Comparison of ENCODE assay signal across 21 mouse cellular contexts in genomic region chr17:81369036-81369435, GRCm38 (mm10).
DNase-seq lines count a peak whose midpoint lies in the region; ATAC-seq and TF ChIP-seq lines count a peak whose summit lies in the region.
"Had no signal": no experiment of that assay in that cellular context is flagged by ENCODE, and none has a peak within 500 bp of the region (broad histone marks: within the 10 kb centered on the region; RNA-seq: fewer than 3 reads in every experiment).

No protein-coding gene starts in this region.

- peak; percentile 68 for DNase-seq in forebrain, embryonic 14.5 days (ENCODE audit: low spot score)
- DNase-seq in forebrain, embryonic 11.5 days (ENCODE audit: low spot score) = no peak
- DNase-seq in forebrain, postnatal 0 days = peak; percentile 25
- peak; percentile 26 for DNase-seq in lung, embryonic 14.5 days
- no peak for DNase-seq in lung, adult 2 months
- DNase-seq: adrenal gland, adult 8-10 months; adrenal gland, postnatal 25 days; cerebellum, adult 18-20 months; cerebellum, adult 9-10 months; cerebellum, postnatal 14 days; gastrocnemius, postnatal 25 days; heart, adult 18-20 months; heart, postnatal 10 days; heart, postnatal 36 days had no signal

- no peak overlapping the region for H3K4me2 ChIP-seq in forebrain, embryonic 14.5 days (ENCODE audit: low read length)
- no peak overlapping the region for H3K4me2 ChIP-seq in forebrain, embryonic 11.5 days (ENCODE audit: low read depth, low read length, severe bottlenecking)
- no peak overlapping the region for H3K4me2 ChIP-seq in forebrain, postnatal 0 days (ENCODE audit: low read depth)
- H3K4me2 ChIP-seq in forebrain, embryonic 12.5 days = no peak overlapping the region
- no peak overlapping the region for H3K4me2 ChIP-seq in lung, embryonic 14.5 days
- H3K4me2 ChIP-seq: heart, embryonic 12.5 days; heart, embryonic 15.5 days; hindbrain, embryonic 14.5 days had no signal

- no peak overlapping the region for H3K9ac ChIP-seq in forebrain, embryonic 14.5 days (ENCODE audit: low read length)
- no peak overlapping the region for H3K9ac ChIP-seq in forebrain, embryonic 11.5 days (ENCODE audit: low read length)
- no peak overlapping the region for H3K9ac ChIP-seq in forebrain, postnatal 0 days
- no peak overlapping the region for H3K9ac ChIP-seq in forebrain, embryonic 12.5 days
- H3K9ac ChIP-seq in lung, embryonic 14.5 days = no peak overlapping the region
- H3K9ac ChIP-seq: heart, embryonic 12.5 days; heart, embryonic 15.5 days; hindbrain, embryonic 14.5 days had no signal

- no peaks in the 10 kb centered on the region for H3K27me3 ChIP-seq in forebrain, embryonic 14.5 days (replicated peaks; ENCODE audit: control insufficient read depth, insufficient read depth, low read length)
- H3K27me3 ChIP-seq in forebrain, embryonic 11.5 days (ENCODE audit: control insufficient read depth, insufficient read depth, low read length) = no peaks in the 10 kb centered on the region
- H3K27me3 ChIP-seq in forebrain, postnatal 0 days (ENCODE audit: insufficient read depth, low read length) = no peaks in the 10 kb centered on the region
- H3K27me3 ChIP-seq in forebrain, embryonic 12.5 days = no peaks in the 10 kb centered on the region
- no peaks in the 10 kb centered on the region for H3K27me3 ChIP-seq in lung, embryonic 14.5 days (ENCODE audit: insufficient read depth, low read length)
- H3K27me3 ChIP-seq: heart, embryonic 12.5 days; heart, embryonic 15.5 days had no signal

- peak; percentile 63; the same call in 1 of the 2 replicates for ATAC-seq in forebrain, embryonic 14.5 days
- no peak for ATAC-seq in forebrain, embryonic 11.5 days (replicated peaks; ENCODE audit: low FRiP score)
- no peak for ATAC-seq in forebrain, postnatal 0 days
- ATAC-seq in forebrain, embryonic 12.5 days (ENCODE audit: low FRiP score) = no peak
- ATAC-seq in lung, embryonic 14.5 days (ENCODE audit: insufficient read depth) = no peak
- ATAC-seq: activated CD4-positive, CD25-positive, alpha-beta regulatory T cell, adult 4 months; intestine, postnatal 0 days had no signal

- no peak overlapping the region for H3K4me3 ChIP-seq in forebrain, embryonic 14.5 days (ENCODE audit: low read depth, low read length)
- H3K4me3 ChIP-seq in forebrain, embryonic 11.5 days (ENCODE audit: low read depth, low read length) = no peak overlapping the region
- no peak overlapping the region for H3K4me3 ChIP-seq in forebrain, postnatal 0 days (ENCODE audit: low read depth, low read length)
- no peak overlapping the region for H3K4me3 ChIP-seq in forebrain, embryonic 12.5 days (replicated peaks)
- H3K4me3 ChIP-seq in lung, embryonic 14.5 days (ENCODE audit: low read depth, low read length) = no peak overlapping the region
- H3K4me3 ChIP-seq in lung, adult 2 months (replicated peaks; ENCODE audit: extremely low read depth, low read depth, low read length) = no peak overlapping the region
- H3K4me3 ChIP-seq: heart, embryonic 12.5 days; heart, embryonic 15.5 days; hindbrain, embryonic 10.5 days had no signal

- TF ChIP-seq POLR2A in lung, adult 2 months (IDR thresholded peaks at IDR 0.05; ENCODE audit: borderline replicate concordance, extremely low read depth, low read depth, low read length) = no peak

- no peaks in the 10 kb centered on the region for H3K36me3 ChIP-seq in forebrain, embryonic 14.5 days (ENCODE audit: control insufficient read depth, insufficient read depth, low read length)
- H3K36me3 ChIP-seq in forebrain, embryonic 11.5 days (ENCODE audit: control insufficient read depth, insufficient read depth, low read length) = no peaks in the 10 kb centered on the region
- no peaks in the 10 kb centered on the region for H3K36me3 ChIP-seq in forebrain, postnatal 0 days (ENCODE audit: insufficient read depth)
- no peaks in the 10 kb centered on the region for H3K36me3 ChIP-seq in forebrain, embryonic 12.5 days (replicated peaks)
- H3K36me3 ChIP-seq in lung, embryonic 14.5 days (ENCODE audit: insufficient read depth) = no peaks in the 10 kb centered on the region
- H3K36me3 ChIP-seq: heart, embryonic 12.5 days; heart, embryonic 15.5 days; hindbrain, embryonic 10.5 days had no signal

- no peaks in the 10 kb centered on the region for H3K9me3 ChIP-seq in forebrain, embryonic 14.5 days (replicated peaks; ENCODE audit: control insufficient read depth, low read length)
- no peaks in the 10 kb centered on the region for H3K9me3 ChIP-seq in forebrain, embryonic 11.5 days (ENCODE audit: control insufficient read depth, low read length)
- no peaks in the 10 kb centered on the region for H3K9me3 ChIP-seq in forebrain, postnatal 0 days (ENCODE audit: low read length)
- H3K9me3 ChIP-seq in forebrain, embryonic 12.5 days = no peaks in the 10 kb centered on the region
- H3K9me3 ChIP-seq in lung, embryonic 14.5 days (ENCODE audit: low read depth, low read length) = no peaks in the 10 kb centered on the region
- H3K9me3 ChIP-seq: heart, embryonic 12.5 days; heart, embryonic 15.5 days; hindbrain, embryonic 10.5 days had no signal

- H3K4me1 ChIP-seq in forebrain, embryonic 14.5 days (ENCODE audit: control insufficient read depth, insufficient read depth, low read length) = no peaks in the 10 kb centered on the region
- no peaks in the 10 kb centered on the region for H3K4me1 ChIP-seq in forebrain, embryonic 11.5 days (replicated peaks; ENCODE audit: control insufficient read depth, insufficient read depth, low read length)
- no peaks in the 10 kb centered on the region for H3K4me1 ChIP-seq in forebrain, postnatal 0 days (ENCODE audit: insufficient read depth)
- H3K4me1 ChIP-seq in forebrain, embryonic 12.5 days = no peaks in the 10 kb centered on the region
- H3K4me1 ChIP-seq in lung, embryonic 14.5 days (ENCODE audit: insufficient read depth) = no peaks in the 10 kb centered on the region
- peaks cover 3% of the 10 kb centered on the region; the same call in 1 of the 2 replicates for H3K4me1 ChIP-seq in lung, adult 2 months (ENCODE audit: control insufficient read depth, insufficient read depth, low read length)
- H3K4me1 ChIP-seq: heart, embryonic 12.5 days; heart, embryonic 15.5 days; hindbrain, embryonic 10.5 days had no signal

- no peak for TF ChIP-seq CTCF in forebrain, postnatal 0 days (IDR thresholded peaks at IDR 0.05; ENCODE audit: low read depth)
- TF ChIP-seq CTCF in lung, embryonic 14.5 days (IDR thresholded peaks at IDR 0.05; ENCODE audit: low read depth) = no peak
- no peak for TF ChIP-seq CTCF in lung, adult 2 months (IDR thresholded peaks at IDR 0.05; ENCODE audit: insufficient read depth, low read length)

- H3K27ac ChIP-seq in forebrain, embryonic 14.5 days (ENCODE audit: low read depth, low read length) = no peak overlapping the region
- H3K27ac ChIP-seq in forebrain, embryonic 11.5 days (ENCODE audit: low read depth, low read length) = no peak overlapping the region
- no peak overlapping the region for H3K27ac ChIP-seq in forebrain, postnatal 0 days (ENCODE audit: low read depth, low read length)
- no peak overlapping the region for H3K27ac ChIP-seq in forebrain, embryonic 12.5 days
- H3K27ac ChIP-seq in lung, embryonic 14.5 days (ENCODE audit: low read depth) = no peak overlapping the region
- H3K27ac ChIP-seq: heart, embryonic 15.5 days; hindbrain, embryonic 10.5 days; hindbrain, embryonic 14.5 days had no signal

- 56% methylated on average over 2 of the region's 2 CpGs for WGBS in forebrain, embryonic 14.5 days
- 88% methylated on average over 2 of the region's 2 CpGs for WGBS in forebrain, embryonic 11.5 days
- WGBS in forebrain, postnatal 0 days = 42% methylated on average over 2 of the region's 2 CpGs
- WGBS in forebrain, embryonic 12.5 days = 75% methylated on average over 2 of the region's 2 CpGs
- 52% methylated on average over 2 of the region's 2 CpGs for WGBS in lung, embryonic 14.5 days
- WGBS in lung, adult 2 months = 71% methylated on average over 2 of the region's 2 CpGs

Comparison
In these comparisons a context has a peak if more than half of its experiments do, and no peak if none do; other contexts are left out.
1. DNase-seq: peak in forebrain, embryonic 14.5 days (single experiment), forebrain, postnatal 0 days (single experiment) and lung, embryonic 14.5 days (single experiment); none in forebrain, embryonic 11.5 days (single experiment) and lung, adult 2 months (single experiment).